Mouse (Mus musculus) frontal cortex, postnatal 36 days (tissue): ENCODE measurements around the gene Gabarap.

Experiments
- DNase-seq, 2 experiments: peaks; one replicate each; pipeline ENCODE4 v3.0.0; 2022; ENCODE audit warnings: low spot score in 2 of 2

Gene Gabarap

GRCm38 (mm10) chr11:70020022-70020631, 29.2 kb downstream of the Gabarap start:
- no peak for DNase-seq

GRCm38 (mm10) chr11:70020731-70021263, 29.9 kb downstream of the Gabarap start:
- peak; percentile 70 to 85 for DNase-seq

- peak; percentile 96 for DNase-seq
These were observed 30.6 kb downstream of the Gabarap start for GRCm38 (mm10) chr11:70021264-70022132.

GRCm38 (mm10) chr11:70023481-70024150, 32.7 kb downstream of the Gabarap start:
- DNase-seq, result no peak

- DNase-seq, result no peak
These were observed 33.2 kb downstream of the Gabarap start for GRCm38 (mm10) chr11:70024151-70024514.

GRCm38 (mm10) chr11:70026689-70027088, 35.7 kb downstream of the Gabarap start:
- no peak for DNase-seq

- DNase-seq, result peak; percentile 46 to 52
These were observed 36.5 kb downstream of the Gabarap start for GRCm38 (mm10) chr11:70027397-70027796.

- DNase-seq, result no peak
These were observed 37.6 kb downstream of the Gabarap start for GRCm38 (mm10) chr11:70028401-70029129.

- DNase-seq, result peak; percentile 87 to 88
These were observed 38.3 kb downstream of the Gabarap start for GRCm38 (mm10) chr11:70029130-70029801.

- no peak for DNase-seq
These were observed 39.0 kb downstream of the Gabarap start for GRCm38 (mm10) chr11:70029829-70030550.

- DNase-seq, result no peak
These were observed 39.8 kb downstream of the Gabarap start for GRCm38 (mm10) chr11:70030651-70031320.

- no peak for DNase-seq
These were observed 40.4 kb downstream of the Gabarap start for GRCm38 (mm10) chr11:70031321-70031670.

GRCm38 (mm10) chr11:70038174-70038573, 47.2 kb downstream of the Gabarap start:
- no peak for DNase-seq

- no peak for DNase-seq
These were observed 48.7 kb downstream of the Gabarap start for GRCm38 (mm10) chr11:70039631-70040030.

- DNase-seq, result no peak
These were observed 49.2 kb downstream of the Gabarap start for GRCm38 (mm10) chr11:70040184-70040583.

GRCm38 (mm10) chr11:70042309-70043085, 51.6 kb downstream of the Gabarap start:
- DNase-seq, result no peak

GRCm38 (mm10) chr11:70043665-70044064, 52.7 kb downstream of the Gabarap start:
- DNase-seq, result no peak
